Mouse (Mus musculus) kidney, embryonic 16.5 days (tissue): ENCODE data around the gene Sart1. TPM values are rescaled to one million over a fixed set of nuclear protein-coding genes. Genes with fewer than 3 reads are reported as not detected.

Experiments used
- ATAC-seq: fragments of 200-750 bp; cut with Nextera tagmentation; 2 replicates; pipeline ENCODE4 v1.8.0; 2017; ENCODE audit warnings: moderate TSS enrichment; ENCODE audit not compliant: low FRiP score, low TSS enrichment
- H3K27ac ChIP-seq: fragments of 300-500 bp; sonication (generic); 2 replicates; pipeline ENCODE4 v1.5.1; 2014; ENCODE audit warnings: low read length
- H3K27me3 ChIP-seq: fragments of 300-500 bp; sonication (generic); 2 replicates; pipeline ENCODE4 v1.6.1; 2014; ENCODE audit warnings: low read length, control low read depth, mixed read lengths; ENCODE audit not compliant: insufficient read depth
- H3K36me3 ChIP-seq: fragments of 300-500 bp; sonication (generic); 2 replicates; pipeline ENCODE4 v1.6.1; 2014; ENCODE audit warnings: low read length, control low read depth, mixed read lengths; ENCODE audit not compliant: insufficient read depth
- H3K4me1 ChIP-seq: fragments of 300-500 bp; sonication (generic); 2 replicates; pipeline ENCODE4 v1.6.1; 2014; ENCODE audit warnings: low read length, control low read depth, mixed read lengths; ENCODE audit not compliant: insufficient read depth
- H3K4me2 ChIP-seq: fragments of 300-500 bp; sonication (generic); replicated peaks from 2 replicates; pipeline ENCODE4 v1.6.1; 2014; ENCODE audit warnings: low read depth, low read length
- H3K4me3 ChIP-seq: fragments of 300-500 bp; sonication (generic); 2 replicates; pipeline ENCODE4 v1.5.1; 2014; ENCODE audit warnings: mild to moderate bottlenecking, low read length
- H3K9ac ChIP-seq: fragments of 300-500 bp; sonication (generic); replicated peaks from 2 replicates; pipeline ENCODE4 v1.6.1; 2014; ENCODE audit warnings: low read length
- H3K9me3 ChIP-seq: fragments of 300-500 bp; sonication (generic); 2 replicates; pipeline ENCODE4 v1.6.1; 2016; ENCODE audit warnings: low read length, control low read depth
- WGBS: fragments of 180-500 bp; shearing (Covaris S2); extraction: QIAGEN DNeasy Blood & Tissue Kit; methylation state at CpG from one replicate; pipeline ENCODE4 v1.1.7; 2014; 5-methylcytosine and 5-hydroxymethylcytosine counted together
- polyA plus RNA-seq: library from polyadenylated mRNA; unstranded; fragments of >200 nt; fragmentation: Nextera tagmentation; extraction: Ambion mirVana; gene quantifications from 2 replicates; pipeline ENCODE4 v1.2.1, GENCODE M21; 2015

The Sart1 gene
- polyA plus RNA-seq, 1 experiment from 2014 or later, result 75.3 TPM

- WGBS, result 14% methylated on average over 5 of the region's 5 CpGs
- ATAC-seq, result no peak
These were observed 50.5 kb downstream of the Sart1 start for GRCm38 (mm10) chr19:5337975-5338374.

GRCm38 (mm10) chr19:5335441-5335840 is 53.1 kb downstream of the Sart1 start, which contains the start of gene Catsper1:
Gene Catsper1, plus strand, starts transcription at chr19:5335741.
- no peaks in the 10 kb centered on the region for H3K27me3 ChIP-seq

More at GRCm38 (mm10) chr19:5337975-5338374, 50.5 kb downstream of the Sart1 start:
- Histone ChIP-seq H3K4me1 (peaks cover 3% of the 10 kb centered on the region; the same call in 1 of the 2 replicates), H3K9ac (no peak overlapping the region), H3K4me3 (no peak overlapping the region), H3K36me3 (no peaks in the 10 kb centered on the region), H3K9me3 (no peaks in the 10 kb centered on the region), H3K27me3 (no peaks in the 10 kb centered on the region), H3K4me2 (no peak overlapping the region), H3K27ac (no peak overlapping the region)

GRCm38 (mm10) chr19:5334741-5335140 is 53.8 kb downstream of the Sart1 start:
- ATAC-seq, result no peak
- 65% methylated on average over 5 of the region's 5 CpGs for WGBS
- peaks cover 3% of the 10 kb centered on the region; the same call in 1 of the 2 replicates for H3K4me1 ChIP-seq
- H3K4me2 ChIP-seq, result no peak overlapping the region
- no peaks in the 10 kb centered on the region for H3K36me3 ChIP-seq
- H3K27ac ChIP-seq, result no peak overlapping the region
- H3K9me3 ChIP-seq, result no peaks in the 10 kb centered on the region
- H3K9ac ChIP-seq, result no peak overlapping the region; the same call in 1 of the 2 replicates
- no peak overlapping the region for H3K4me3 ChIP-seq
- H3K27me3 ChIP-seq, result no peaks in the 10 kb centered on the region

More at GRCm38 (mm10) chr19:5335441-5335840, 53.1 kb downstream of the Sart1 start, which contains the start of gene Catsper1:
- Histone ChIP-seq H3K4me3 (no peak within 1 kb of the TSS), H3K27ac (no peak within 1 kb of the TSS), H3K36me3 (no peaks in the 10 kb centered on the region), H3K4me1 (peaks cover 3% of the 10 kb centered on the region; the same call in 1 of the 2 replicates), H3K9ac (no peak within 1 kb of the TSS; the same call in 1 of the 2 replicates), H3K4me2 (no peak within 1 kb of the TSS), H3K9me3 (no peaks in the 10 kb centered on the region)
- ATAC-seq, result no peak
- WGBS, result 89% methylated on average over 6 of the region's 6 CpGs

GRCm38 (mm10) chr19:5327970-5328369 is 60.5 kb downstream of the Sart1 start:
- H3K36me3 ChIP-seq, result no peaks in the 10 kb centered on the region
- H3K27ac ChIP-seq, result peak overlapping the region; percentile 61
- H3K9me3 ChIP-seq, result no peaks in the 10 kb centered on the region
- H3K4me1 ChIP-seq, result no peaks in the 10 kb centered on the region; the same call in 1 of the 2 replicates
- ATAC-seq, result peak; percentile 57; the same call in 1 of the 2 replicates
- H3K9ac ChIP-seq, result no peak overlapping the region
- H3K4me2 ChIP-seq, result no peak overlapping the region
- H3K27me3 ChIP-seq, result no peaks in the 10 kb centered on the region
- no peak overlapping the region for H3K4me3 ChIP-seq
- WGBS, result 77% methylated on average over 19 of the region's 19 CpGs

Other genes with a start within 250 kb of the Sart1 start
- gene Pacs1, start 115.6 kb downstream of the Sart1 start, polyA plus RNA-seq, result 23.8 and 27.7 TPM in 2 replicates
- 344 and 387 TPM in 2 replicates for gene Sf3b2, start 93.2 kb downstream of the Sart1 start, polyA plus RNA-seq
- 3.2 and 4.2 TPM in 2 replicates for gene Gal3st3, start 90.4 kb downstream of the Sart1 start, polyA plus RNA-seq
- gene Catsper1, start 53.0 kb downstream of the Sart1 start, polyA plus RNA-seq, result not detected in 2 replicates
- gene Cst6, start 39.1 kb downstream of the Sart1 start, polyA plus RNA-seq, result 0.58 TPM in 1 of 2 replicates, not detected in the other
- 61.7 and 62.2 TPM in 2 replicates for gene Eif1ad, start 22.0 kb downstream of the Sart1 start, polyA plus RNA-seq
- gene Banf1, start 21.5 kb downstream of the Sart1 start, polyA plus RNA-seq, result 453 and 487 TPM in 2 replicates
- 0.41 TPM in 1 of 2 replicates, not detected in the other for gene Tsga10ip, start 13.8 kb upstream of the Sart1 start, polyA plus RNA-seq
- 226 and 236 TPM in 2 replicates for gene Drap1, start 36.3 kb upstream of the Sart1 start, polyA plus RNA-seq
- 24.0 and 50.8 TPM in 2 replicates for gene AI837181, start 36.4 kb upstream of the Sart1 start, polyA plus RNA-seq
- gene Fosl1, start 58.8 kb upstream of the Sart1 start, polyA plus RNA-seq, result 0.54 TPM in 1 of 2 replicates, not detected in the other
- gene Ccdc85b, start 69.2 kb upstream of the Sart1 start, polyA plus RNA-seq, result 7.8 and 8.6 TPM in 2 replicates
- 129 and 138 TPM in 2 replicates for gene Fibp, start 71.9 kb upstream of the Sart1 start, polyA plus RNA-seq
- 1.9 and 2.1 TPM in 2 replicates for gene Ctsw, start 79.8 kb upstream of the Sart1 start, polyA plus RNA-seq
- gene Efemp2, start 85.3 kb upstream of the Sart1 start, polyA plus RNA-seq, result 197 and 208 TPM in 2 replicates
- gene Mus81, start 99.7 kb upstream of the Sart1 start, polyA plus RNA-seq, result 44.2 and 50.5 TPM in 2 replicates
- 2,772 and 2,914 TPM in 2 replicates for gene Cfl1, start 101.8 kb upstream of the Sart1 start, polyA plus RNA-seq
- gene 1700020D05Rik, start 115.1 kb upstream of the Sart1 start, polyA plus RNA-seq, result not detected in 2 replicates
- 9.9 and 10.6 TPM in 2 replicates for gene Snx32, start 121.8 kb upstream of the Sart1 start, polyA plus RNA-seq
- 17.2 and 18.9 TPM in 2 replicates for gene Ovol1, start 171.9 kb upstream of the Sart1 start, polyA plus RNA-seq
- gene Ap5b1, start 179.3 kb upstream of the Sart1 start, polyA plus RNA-seq, result 10.9 and 11.5 TPM in 2 replicates
- gene Rnaseh2c, start 213.2 kb upstream of the Sart1 start, polyA plus RNA-seq, result 133 and 146 TPM in 2 replicates
- 56.1 and 57.4 TPM in 2 replicates for gene Kat5, start 221.5 kb upstream of the Sart1 start, polyA plus RNA-seq
- gene Rela, start 248.8 kb upstream of the Sart1 start, polyA plus RNA-seq, result 56.9 and 58.3 TPM in 2 replicates